Mouse (Mus musculus): ENCODE measurements around the gene Scd3. TPM values are rescaled to one million over a fixed set of nuclear protein-coding genes. Genes with fewer than 3 reads are reported as not detected.
A peak's percentile ranks its signal among the peaks of the same experiment; 100 is the strongest.

Gene Scd3
- polyA plus RNA-seq, 1 experiment from 2014 or later, result 0.36 TPM

DNA sequence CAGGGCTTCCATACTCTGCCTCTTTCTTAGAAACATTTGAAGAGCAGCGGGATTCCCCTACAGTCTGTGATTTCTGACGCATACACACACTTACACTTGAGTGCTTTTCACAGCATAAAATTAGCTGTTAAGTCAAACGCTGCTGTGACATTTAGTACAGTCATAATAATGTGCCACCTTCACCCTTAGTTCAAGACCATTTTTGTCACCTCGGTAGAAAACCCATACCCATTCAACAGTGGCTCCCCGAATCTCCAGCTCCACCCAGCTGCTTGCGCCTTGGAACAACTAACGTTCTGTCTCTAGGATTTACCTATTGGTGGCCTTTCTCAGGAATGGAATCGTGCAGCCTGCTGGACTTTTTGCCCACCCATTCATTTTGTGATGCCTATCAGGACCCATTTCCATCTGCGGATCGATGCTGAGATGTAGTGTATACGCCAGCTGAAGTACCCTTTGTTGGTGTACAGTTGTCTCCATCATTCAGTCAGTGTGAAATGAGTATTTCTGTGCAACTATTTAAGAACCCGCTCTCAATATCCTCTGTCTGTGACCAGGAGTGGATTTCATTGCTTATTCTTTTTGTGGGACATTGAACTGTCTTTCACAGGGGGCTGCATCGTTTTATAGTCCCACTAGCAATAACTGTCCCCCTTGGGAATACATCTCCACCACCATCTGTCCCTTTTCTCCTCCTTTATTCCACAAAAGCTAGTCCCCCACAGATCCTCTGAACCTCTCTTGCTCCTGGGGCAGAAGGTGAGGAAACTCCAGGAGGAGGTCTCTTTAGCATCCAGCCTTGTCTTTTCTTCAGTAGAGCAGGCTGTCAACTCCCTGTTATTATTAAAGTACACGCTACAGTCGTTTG, 80.3 kb downstream of the Scd3 start:
- Histone ChIP-seq H3K36me3 (ENCODE audit: control insufficient read depth, insufficient read depth, low read length) (no peaks in the 10 kb centered on the region), H3K4me3 (ENCODE audit: low read depth, low read length) (peak overlapping the region; percentile 45), H3K4me1 (ENCODE audit: control insufficient read depth, insufficient read depth, low read length) (peaks cover 42% of the 10 kb centered on the region), H3K4me2 (ENCODE audit: low read depth, low read length) (peak overlapping the region; percentile 88), H3K9me3 (ENCODE audit: control insufficient read depth, low read length) (no peaks in the 10 kb centered on the region), H3K27me3 (replicated peaks; ENCODE audit: control insufficient read depth, insufficient read depth, low read length) (no peaks in the 10 kb centered on the region), H3K27ac (replicated peaks; ENCODE audit: low read depth, low read length) (peak overlapping the region; percentile 96), H3K9ac (ENCODE audit: low read depth, low read length) (peak overlapping the region; percentile 67)
- WGBS, result 32% methylated on average over 15 of the region's 15 CpGs
- DNase-seq (ENCODE audit: low spot score), result no peak
- ATAC-seq (ENCODE audit: low read depth), result no peak

DNA sequence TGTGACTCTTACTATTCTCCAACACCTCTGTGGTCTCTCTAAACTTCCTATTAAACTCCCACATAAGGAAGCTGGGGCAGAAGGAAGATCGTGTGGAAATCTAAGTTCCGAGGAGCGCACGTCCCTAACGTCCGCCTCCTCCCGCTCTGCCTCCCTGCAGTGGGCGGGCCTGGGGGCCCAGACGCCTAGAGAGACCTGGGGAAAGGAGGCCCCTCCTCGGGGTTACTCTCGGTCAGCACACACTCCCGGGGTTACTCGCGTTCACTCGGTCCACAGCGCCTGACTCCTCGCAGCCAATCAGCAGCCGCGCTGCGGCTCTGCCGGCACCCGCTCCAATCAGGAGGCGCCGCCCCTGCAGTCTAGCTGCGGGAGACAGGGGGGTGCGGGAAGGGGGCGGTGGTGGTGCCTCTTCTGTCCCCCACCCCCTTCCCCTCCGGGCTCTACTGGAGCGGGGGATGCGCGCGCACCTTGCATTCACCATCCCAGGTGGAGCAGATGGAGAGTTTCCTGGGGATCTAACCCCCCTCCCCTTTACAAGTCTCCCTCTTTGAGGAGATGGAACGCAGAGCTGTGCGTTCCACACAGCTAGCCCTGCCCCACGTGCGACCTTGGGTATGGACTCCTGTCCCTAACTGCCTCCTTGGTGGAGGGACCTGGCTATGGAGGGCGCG, 81.1 kb downstream of the Scd3 start:
- Histone ChIP-seq H3K4me3 (ENCODE audit: low read depth, low read length) (peak overlapping the region; percentile 45), H3K4me2 (ENCODE audit: low read depth, low read length) (peak overlapping the region; percentile 88), H3K9ac (ENCODE audit: low read depth, low read length) (peak overlapping the region; percentile 67), H3K4me1 (ENCODE audit: control insufficient read depth, insufficient read depth, low read length) (peaks cover 42% of the 10 kb centered on the region), H3K27ac (replicated peaks; ENCODE audit: low read depth, low read length) (peak overlapping the region; percentile 96), H3K36me3 (ENCODE audit: control insufficient read depth, insufficient read depth, low read length) (no peaks in the 10 kb centered on the region), H3K27me3 (replicated peaks; ENCODE audit: control insufficient read depth, insufficient read depth, low read length) (no peaks in the 10 kb centered on the region), H3K9me3 (ENCODE audit: control insufficient read depth, low read length) (no peaks in the 10 kb centered on the region)
- under 1% methylated on average over 34 of the region's 38 CpGs for WGBS
- peak; percentile 99 for DNase-seq (ENCODE audit: low spot score)
- peak; percentile 99 for ATAC-seq (ENCODE audit: low read depth)

DNA sequence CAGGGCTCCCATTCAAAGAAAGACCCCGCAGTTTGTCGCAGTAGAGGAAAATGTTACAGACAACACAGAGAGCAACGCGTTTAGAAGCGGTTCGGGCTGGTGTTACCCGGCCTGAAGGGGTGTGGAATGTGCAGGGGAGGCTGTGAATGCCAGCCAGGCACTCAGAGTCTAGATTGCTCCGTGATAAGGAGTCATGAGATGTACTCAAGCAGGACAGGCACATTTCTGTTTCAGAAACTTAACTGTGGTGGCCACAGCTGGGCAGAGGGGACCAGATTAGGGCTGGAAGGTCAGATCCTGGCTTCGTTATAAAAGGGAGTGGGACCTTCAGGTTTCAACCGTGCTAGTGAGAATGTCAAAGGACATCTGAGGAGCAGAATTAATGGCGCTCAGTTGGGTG, 81.7 kb downstream of the Scd3 start:
- peak overlapping the region; percentile 88 for H3K4me2 ChIP-seq (ENCODE audit: low read depth, low read length)
- no peaks in the 10 kb centered on the region for H3K9me3 ChIP-seq (ENCODE audit: control insufficient read depth, low read length)
- peaks cover 42% of the 10 kb centered on the region for H3K4me1 ChIP-seq (ENCODE audit: control insufficient read depth, insufficient read depth, low read length)
- H3K27ac ChIP-seq (replicated peaks; ENCODE audit: low read depth, low read length), result peak overlapping the region; percentile 96
- no peaks in the 10 kb centered on the region for H3K36me3 ChIP-seq (ENCODE audit: control insufficient read depth, insufficient read depth, low read length)
- ATAC-seq (ENCODE audit: low read depth) (peak; percentile 34), DNase-seq (ENCODE audit: low spot score) (peak; percentile 80)
- no peaks in the 10 kb centered on the region for H3K27me3 ChIP-seq (replicated peaks; ENCODE audit: control insufficient read depth, insufficient read depth, low read length)
- peak overlapping the region; percentile 67 for H3K9ac ChIP-seq (ENCODE audit: low read depth, low read length)
- WGBS, result 1% methylated on average over 11 of the region's 11 CpGs
- peak overlapping the region; percentile 45 for H3K4me3 ChIP-seq (ENCODE audit: low read depth, low read length)

DNA sequence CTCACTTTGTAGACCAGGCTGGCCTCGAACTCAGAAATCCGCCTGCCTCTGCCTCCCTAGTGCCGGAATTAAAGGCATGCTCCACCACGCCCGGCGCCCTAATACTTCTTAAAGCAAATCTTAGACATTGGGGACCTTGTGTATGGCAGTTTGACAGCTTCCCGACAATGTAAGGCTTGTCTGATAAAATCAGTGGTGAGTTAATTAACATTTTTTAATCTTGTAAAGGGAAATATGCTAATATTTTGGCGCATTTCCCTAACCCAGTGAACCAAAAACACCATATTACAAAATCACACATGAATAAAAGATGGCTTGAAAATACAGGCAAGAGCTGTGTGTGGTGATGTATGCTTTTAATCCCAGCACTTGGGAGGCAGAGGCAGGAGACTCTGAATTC, 82.5 kb downstream of the Scd3 start:
- no peaks in the 10 kb centered on the region for H3K27me3 ChIP-seq (replicated peaks; ENCODE audit: control insufficient read depth, insufficient read depth, low read length)
- DNase-seq (ENCODE audit: low spot score), result no peak
- no peak overlapping the region for H3K9ac ChIP-seq (ENCODE audit: low read depth, low read length)
- no peak overlapping the region for H3K4me3 ChIP-seq (ENCODE audit: low read depth, low read length)
- H3K4me2 ChIP-seq (ENCODE audit: low read depth, low read length), result no peak overlapping the region
- peaks cover 37% of the 10 kb centered on the region for H3K4me1 ChIP-seq (ENCODE audit: control insufficient read depth, insufficient read depth, low read length)
- WGBS, result 92% methylated on average over 8 of the region's 8 CpGs
- ATAC-seq (ENCODE audit: low read depth), result no peak
- no peaks in the 10 kb centered on the region for H3K36me3 ChIP-seq (ENCODE audit: control insufficient read depth, insufficient read depth, low read length)
- no peaks in the 10 kb centered on the region for H3K9me3 ChIP-seq (ENCODE audit: control insufficient read depth, low read length)
- no peak overlapping the region for H3K27ac ChIP-seq (replicated peaks; ENCODE audit: low read depth, low read length)

DNA sequence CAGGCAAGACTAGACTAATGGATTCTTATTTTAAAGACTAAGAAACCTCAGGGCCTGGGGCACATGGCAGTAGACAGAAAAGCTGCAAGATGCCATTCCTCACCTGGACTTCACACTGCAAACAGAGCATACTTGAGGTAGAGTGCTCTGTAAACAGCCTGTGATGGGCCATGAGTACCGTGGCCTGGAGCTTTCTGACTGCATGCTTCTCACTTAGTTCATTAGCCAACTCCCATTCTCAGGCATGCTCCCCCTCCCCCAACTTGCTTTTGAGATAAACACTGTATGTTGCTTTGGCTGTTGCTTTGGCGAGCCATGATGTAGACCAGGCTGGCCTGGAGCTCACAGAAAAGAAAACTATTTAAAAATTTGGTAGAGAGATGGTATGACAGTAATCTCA, 83.0 kb downstream of the Scd3 start:
- no peak overlapping the region for H3K4me3 ChIP-seq (ENCODE audit: low read depth, low read length)
- no peaks in the 10 kb centered on the region for H3K9me3 ChIP-seq (ENCODE audit: control insufficient read depth, low read length)
- H3K4me1 ChIP-seq (ENCODE audit: control insufficient read depth, insufficient read depth, low read length), result peaks cover 31% of the 10 kb centered on the region
- 54% methylated on average over 2 of the region's 2 CpGs for WGBS
- DNase-seq (ENCODE audit: low spot score) (no peak), ATAC-seq (ENCODE audit: low read depth) (no peak)
- H3K4me2 ChIP-seq (ENCODE audit: low read depth, low read length), result no peak overlapping the region
- H3K9ac ChIP-seq (ENCODE audit: low read depth, low read length), result no peak overlapping the region
- H3K27ac ChIP-seq (replicated peaks; ENCODE audit: low read depth, low read length), result no peak overlapping the region
- no peaks in the 10 kb centered on the region for H3K36me3 ChIP-seq (ENCODE audit: control insufficient read depth, insufficient read depth, low read length)
- H3K27me3 ChIP-seq (replicated peaks; ENCODE audit: control insufficient read depth, insufficient read depth, low read length), result no peaks in the 10 kb centered on the region

DNA sequence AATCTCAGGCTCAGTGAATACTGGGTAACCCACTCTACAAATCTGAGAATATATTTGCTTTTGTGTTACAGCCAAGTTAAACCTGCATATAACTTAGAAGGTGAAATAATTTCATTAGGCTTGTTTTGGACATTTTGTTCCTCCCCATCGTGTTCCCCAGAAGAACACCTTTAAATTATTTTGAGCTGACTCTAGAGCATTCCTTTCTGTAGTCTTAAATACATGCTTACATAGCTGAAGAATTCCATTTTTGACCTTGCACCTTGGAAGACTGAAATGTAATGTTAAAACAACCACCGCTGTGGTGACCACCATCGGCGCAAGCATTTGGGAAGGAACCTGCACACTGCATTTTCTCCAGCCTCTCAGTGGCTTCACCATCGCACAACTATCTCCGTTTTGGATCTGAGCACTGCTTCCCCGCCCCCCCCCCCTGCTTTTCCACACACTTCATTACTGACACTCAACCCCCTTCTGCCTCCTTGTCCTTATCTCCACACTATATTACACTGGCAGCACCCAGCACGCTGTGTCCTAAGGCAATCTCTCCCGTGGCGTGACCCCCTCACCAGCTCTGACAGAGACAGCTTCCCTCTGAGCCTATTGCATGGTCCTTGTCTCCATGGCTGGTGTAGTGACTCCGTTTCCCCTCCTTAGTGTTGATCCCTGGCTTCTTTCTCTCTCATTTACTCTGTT, 84.5 kb downstream of the Scd3 start:
- Histone ChIP-seq H3K9ac (ENCODE audit: low read depth, low read length) (no peak overlapping the region), H3K36me3 (ENCODE audit: control insufficient read depth, insufficient read depth, low read length) (no peaks in the 10 kb centered on the region), H3K4me2 (ENCODE audit: low read depth, low read length) (no peak overlapping the region), H3K4me1 (ENCODE audit: control insufficient read depth, insufficient read depth, low read length) (peaks cover 23% of the 10 kb centered on the region), H3K9me3 (ENCODE audit: control insufficient read depth, low read length) (no peaks in the 10 kb centered on the region), H3K4me3 (ENCODE audit: low read depth, low read length) (no peak overlapping the region), H3K27ac (replicated peaks; ENCODE audit: low read depth, low read length) (no peak overlapping the region), H3K27me3 (replicated peaks; ENCODE audit: control insufficient read depth, insufficient read depth, low read length) (no peaks in the 10 kb centered on the region)
- no peak for DNase-seq (ENCODE audit: low spot score)
- ATAC-seq (ENCODE audit: low read depth), result no peak
- 64% methylated on average over 11 of the region's 11 CpGs for WGBS

DNA sequence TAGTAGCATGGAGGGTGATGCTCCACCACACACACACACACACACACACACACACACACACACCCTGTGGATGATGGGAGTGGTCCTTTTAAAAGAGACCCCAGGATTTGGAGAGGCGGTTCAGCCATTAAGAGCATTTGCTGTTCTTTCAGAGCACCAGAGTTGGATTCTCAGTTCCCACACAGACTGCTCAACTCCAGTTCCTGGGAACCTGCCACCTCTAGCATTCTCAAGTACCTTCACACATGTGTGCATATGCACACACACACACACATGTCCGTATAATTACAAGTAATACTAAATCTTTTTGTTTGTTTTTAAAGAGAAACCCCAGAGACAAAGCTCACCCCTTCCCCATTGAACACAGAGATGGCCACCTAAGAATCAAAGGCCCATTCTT, 89.0 kb downstream of the Scd3 start:
- Histone ChIP-seq H3K9me3 (ENCODE audit: control insufficient read depth, low read length) (no peaks in the 10 kb centered on the region), H3K4me1 (ENCODE audit: control insufficient read depth, insufficient read depth, low read length) (peaks cover 17% of the 10 kb centered on the region), H3K27me3 (replicated peaks; ENCODE audit: control insufficient read depth, insufficient read depth, low read length) (no peaks in the 10 kb centered on the region), H3K4me2 (ENCODE audit: low read depth, low read length) (no peak overlapping the region), H3K4me3 (ENCODE audit: low read depth, low read length) (no peak overlapping the region), H3K9ac (ENCODE audit: low read depth, low read length) (no peak overlapping the region), H3K27ac (replicated peaks; ENCODE audit: low read depth, low read length) (no peak overlapping the region), H3K36me3 (ENCODE audit: control insufficient read depth, insufficient read depth, low read length) (peaks cover 23% of the 10 kb centered on the region)
- no peak for ATAC-seq (ENCODE audit: low read depth)
- 73% methylated on average over 2 of the region's 2 CpGs for WGBS
- DNase-seq (ENCODE audit: low spot score), result no peak

DNA sequence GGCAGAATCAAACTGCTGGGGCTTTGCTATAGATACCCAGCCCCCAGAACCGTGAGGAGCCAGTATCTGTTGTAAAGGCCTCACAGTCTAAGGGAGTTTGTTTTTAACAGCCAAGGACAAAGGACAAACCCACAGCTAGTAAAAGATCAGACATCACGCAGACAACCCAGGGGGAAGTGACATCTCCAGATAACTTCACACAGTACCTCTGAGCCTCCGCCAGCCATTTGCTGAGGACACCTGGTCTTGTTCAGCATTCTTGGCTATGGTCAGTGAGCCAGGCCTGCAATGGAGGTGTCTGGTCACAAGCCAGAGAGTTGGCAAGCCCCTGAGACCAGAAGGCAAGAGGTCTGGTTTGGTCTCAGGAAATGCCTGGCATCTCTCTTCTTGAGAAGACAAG, 89.4 kb downstream of the Scd3 start:
- no peaks in the 10 kb centered on the region for H3K9me3 ChIP-seq (ENCODE audit: control insufficient read depth, low read length)
- H3K9ac ChIP-seq (ENCODE audit: low read depth, low read length), result no peak overlapping the region
- H3K4me2 ChIP-seq (ENCODE audit: low read depth, low read length), result peak overlapping the region; percentile 82
- 57% methylated on average over 3 of the region's 3 CpGs for WGBS
- H3K27ac ChIP-seq (replicated peaks; ENCODE audit: low read depth, low read length), result peak overlapping the region; percentile 95
- peaks cover 20% of the 10 kb centered on the region for H3K4me1 ChIP-seq (ENCODE audit: control insufficient read depth, insufficient read depth, low read length)
- H3K36me3 ChIP-seq (ENCODE audit: control insufficient read depth, insufficient read depth, low read length), result peaks cover 27% of the 10 kb centered on the region
- DNase-seq (ENCODE audit: low spot score) (no peak), ATAC-seq (ENCODE audit: low read depth) (no peak)
- no peak overlapping the region for H3K4me3 ChIP-seq (ENCODE audit: low read depth, low read length)
- H3K27me3 ChIP-seq (replicated peaks; ENCODE audit: control insufficient read depth, insufficient read depth, low read length), result no peaks in the 10 kb centered on the region
